Mouse (Mus musculus): Measurements from ENCODE around the gene Fstl4. TPM values are rescaled to one million over a fixed set of nuclear protein-coding genes. Genes with fewer than 3 reads are reported as not detected.

Gene Fstl4
- polyA plus RNA-seq, 1 experiment from 2014 or later, result 0.49 TPM

GRCm38 (mm10) chr11:52904101-52904500, 139.7 kb downstream of the Fstl4 start:
- WGBS, result 87% methylated on average over 5 of the region's 5 CpGs
- no peak overlapping the region for H3K4me2 ChIP-seq (ENCODE audit: low read depth, severe bottlenecking)
- ATAC-seq (ENCODE audit: insufficient number of reproducible peaks, low FRiP score, low TSS enrichment, low read depth) (no peak), DNase-seq (ENCODE audit: low spot score) (no peak)
- no peak overlapping the region for H3K9ac ChIP-seq (ENCODE audit: low read length)
- H3K27ac ChIP-seq (replicated peaks; ENCODE audit: low read depth, low read length), result no peak overlapping the region
- no peaks in the 10 kb centered on the region for H3K27me3 ChIP-seq (ENCODE audit: control insufficient read depth, insufficient read depth, low read length)
- no peaks in the 10 kb centered on the region for H3K4me1 ChIP-seq (ENCODE audit: control insufficient read depth, insufficient read depth, low read length)
- no peak overlapping the region for H3K4me3 ChIP-seq (ENCODE audit: low read depth, low read length)
- no peaks in the 10 kb centered on the region for H3K36me3 ChIP-seq (ENCODE audit: control insufficient read depth, insufficient read depth, low read length)
- no peaks in the 10 kb centered on the region for H3K9me3 ChIP-seq (ENCODE audit: control insufficient read depth, low read length)

DNA sequence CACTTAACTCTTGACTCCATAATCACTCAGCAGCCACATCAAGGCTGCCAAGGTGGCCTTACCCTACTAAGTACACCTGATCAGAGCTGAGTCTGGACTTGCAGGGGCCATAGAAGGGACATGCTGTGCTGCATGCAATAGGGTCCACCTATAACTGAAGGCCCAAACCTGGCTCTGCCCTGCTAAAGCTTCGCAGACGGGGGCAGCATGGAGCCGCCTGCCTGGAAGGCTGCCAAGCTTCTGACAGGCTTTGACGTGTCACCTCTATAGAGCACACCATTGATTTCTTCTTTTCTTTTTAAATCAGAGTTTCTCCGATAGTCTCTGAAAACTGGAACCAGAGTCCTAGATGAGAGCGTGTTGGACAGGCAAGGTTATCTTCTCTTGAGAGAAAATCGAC, 146.4 kb downstream of the Fstl4 start:
- H3K36me3 ChIP-seq (ENCODE audit: control insufficient read depth, insufficient read depth, low read length), result no peaks in the 10 kb centered on the region
- H3K9ac ChIP-seq (ENCODE audit: low read length), result no peak overlapping the region
- H3K27ac ChIP-seq (replicated peaks; ENCODE audit: low read depth, low read length), result no peak overlapping the region
- H3K4me2 ChIP-seq (ENCODE audit: low read depth, severe bottlenecking), result no peak overlapping the region
- DNase-seq (ENCODE audit: low spot score) (peak; percentile 28), ATAC-seq (ENCODE audit: insufficient number of reproducible peaks, low FRiP score, low TSS enrichment, low read depth) (no peak)
- H3K27me3 ChIP-seq (ENCODE audit: control insufficient read depth, insufficient read depth, low read length), result no peaks in the 10 kb centered on the region
- H3K9me3 ChIP-seq (ENCODE audit: control insufficient read depth, low read length), result no peaks in the 10 kb centered on the region
- H3K4me1 ChIP-seq (ENCODE audit: control insufficient read depth, insufficient read depth, low read length), result no peaks in the 10 kb centered on the region
- H3K4me3 ChIP-seq (ENCODE audit: low read depth, low read length), result no peak overlapping the region
- 73% methylated on average over 7 of the region's 7 CpGs for WGBS

DNA sequence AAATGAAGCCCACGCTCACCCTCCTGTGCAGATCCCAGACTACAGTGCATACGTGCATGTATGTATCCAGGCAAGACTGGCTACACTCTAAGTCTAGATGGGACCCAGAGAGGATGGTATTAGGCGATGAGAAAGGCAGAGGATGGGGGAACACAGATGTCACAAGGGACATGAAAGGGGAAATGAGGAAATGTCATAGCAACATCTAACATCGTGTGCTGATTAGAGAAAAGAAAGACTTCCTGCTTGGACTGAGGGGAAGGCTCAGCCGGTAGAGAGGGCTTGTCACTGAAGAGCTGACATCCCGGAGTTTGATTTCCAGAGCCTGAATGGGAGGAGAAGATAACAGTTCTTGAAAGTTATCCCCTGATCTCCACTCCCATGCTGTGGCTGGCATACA, 150.0 kb downstream of the Fstl4 start:
- Histone ChIP-seq H3K4me3 (ENCODE audit: low read depth, low read length) (no peak overlapping the region), H3K4me2 (ENCODE audit: low read depth, severe bottlenecking) (no peak overlapping the region), H3K9me3 (ENCODE audit: control insufficient read depth, low read length) (no peaks in the 10 kb centered on the region), H3K9ac (ENCODE audit: low read length) (no peak overlapping the region), H3K27ac (replicated peaks; ENCODE audit: low read depth, low read length) (no peak overlapping the region), H3K36me3 (ENCODE audit: control insufficient read depth, insufficient read depth, low read length) (no peaks in the 10 kb centered on the region), H3K4me1 (ENCODE audit: control insufficient read depth, insufficient read depth, low read length) (peaks cover 2% of the 10 kb centered on the region), H3K27me3 (ENCODE audit: control insufficient read depth, insufficient read depth, low read length) (no peaks in the 10 kb centered on the region)
- WGBS, result 77% methylated on average over 6 of the region's 6 CpGs
- no peak for ATAC-seq (ENCODE audit: insufficient number of reproducible peaks, low FRiP score, low TSS enrichment, low read depth)
- DNase-seq (ENCODE audit: low spot score), result no peak

- Histone ChIP-seq H3K9ac (ENCODE audit: low read length) (no peak overlapping the region), H3K4me1 (ENCODE audit: control insufficient read depth, insufficient read depth, low read length) (peaks cover 4% of the 10 kb centered on the region), H3K36me3 (ENCODE audit: control insufficient read depth, insufficient read depth, low read length) (no peaks in the 10 kb centered on the region), H3K4me3 (ENCODE audit: low read depth, low read length) (no peak overlapping the region), H3K4me2 (ENCODE audit: low read depth, severe bottlenecking) (no peak overlapping the region), H3K9me3 (ENCODE audit: control insufficient read depth, low read length) (no peaks in the 10 kb centered on the region), H3K27me3 (ENCODE audit: control insufficient read depth, insufficient read depth, low read length) (no peaks in the 10 kb centered on the region), H3K27ac (replicated peaks; ENCODE audit: low read depth, low read length) (no peak overlapping the region)
- DNase-seq (ENCODE audit: low spot score), result no peak
- ATAC-seq (ENCODE audit: insufficient number of reproducible peaks, low FRiP score, low TSS enrichment, low read depth), result no peak
- 80% methylated on average over 2 of the region's 2 CpGs for WGBS
Observed at GRCm38 (mm10) chr11:52915648-52916047, 151.2 kb downstream of the Fstl4 start.

GRCm38 (mm10) chr11:52919231-52919960, 155.0 kb downstream of the Fstl4 start:
- H3K27me3 ChIP-seq (ENCODE audit: control insufficient read depth, insufficient read depth, low read length), result no peaks in the 10 kb centered on the region
- no peak for DNase-seq (ENCODE audit: low spot score)

DNA sequence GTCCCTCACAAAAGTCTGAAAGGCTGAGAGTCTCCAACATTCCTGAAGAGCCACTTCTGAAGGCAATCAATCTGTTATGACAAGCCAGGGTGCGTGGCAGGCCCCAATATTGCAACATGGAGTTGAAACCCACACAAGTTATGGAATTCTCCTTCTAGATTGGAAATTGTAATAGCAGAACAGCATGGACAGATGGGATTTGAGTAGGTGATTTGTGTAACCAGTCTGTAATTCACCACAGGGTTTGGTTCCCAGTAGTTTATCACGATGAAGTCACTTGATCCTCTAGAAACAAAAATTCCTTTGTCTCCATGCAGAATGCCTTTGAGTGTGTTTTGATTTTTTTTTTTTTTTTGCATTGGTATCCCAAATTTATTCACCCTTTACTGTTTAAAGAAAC, 159.8 kb downstream of the Fstl4 start:
- H3K4me1 ChIP-seq (ENCODE audit: control insufficient read depth, insufficient read depth, low read length), result peaks cover 4% of the 10 kb centered on the region
- no peak overlapping the region for H3K4me3 ChIP-seq (ENCODE audit: low read depth, low read length)
- 84% methylated on average over 2 of the region's 2 CpGs for WGBS
- DNase-seq (ENCODE audit: low spot score) (no peak), ATAC-seq (ENCODE audit: insufficient number of reproducible peaks, low FRiP score, low TSS enrichment, low read depth) (no peak)
- no peak overlapping the region for H3K4me2 ChIP-seq (ENCODE audit: low read depth, severe bottlenecking)
- H3K27me3 ChIP-seq (ENCODE audit: control insufficient read depth, insufficient read depth, low read length), result no peaks in the 10 kb centered on the region
- no peaks in the 10 kb centered on the region for H3K36me3 ChIP-seq (ENCODE audit: control insufficient read depth, insufficient read depth, low read length)
- H3K27ac ChIP-seq (replicated peaks; ENCODE audit: low read depth, low read length), result no peak overlapping the region
- H3K9ac ChIP-seq (ENCODE audit: low read length), result no peak overlapping the region
- H3K9me3 ChIP-seq (ENCODE audit: control insufficient read depth, low read length), result no peaks in the 10 kb centered on the region

More at GRCm38 (mm10) chr11:52919231-52919960, 155.0 kb downstream of the Fstl4 start:
- no peak for ATAC-seq (ENCODE audit: insufficient number of reproducible peaks, low FRiP score, low TSS enrichment, low read depth)
- Histone ChIP-seq H3K27ac (replicated peaks; ENCODE audit: low read depth, low read length) (no peak overlapping the region), H3K9ac (ENCODE audit: low read length) (no peak overlapping the region), H3K4me3 (ENCODE audit: low read depth, low read length) (no peak overlapping the region), H3K36me3 (ENCODE audit: control insufficient read depth, insufficient read depth, low read length) (no peaks in the 10 kb centered on the region), H3K4me2 (ENCODE audit: low read depth, severe bottlenecking) (no peak overlapping the region), H3K9me3 (ENCODE audit: control insufficient read depth, low read length) (no peaks in the 10 kb centered on the region), H3K4me1 (ENCODE audit: control insufficient read depth, insufficient read depth, low read length) (peaks cover 4% of the 10 kb centered on the region)
- WGBS, result 49% methylated on average over 15 of the region's 15 CpGs

DNA sequence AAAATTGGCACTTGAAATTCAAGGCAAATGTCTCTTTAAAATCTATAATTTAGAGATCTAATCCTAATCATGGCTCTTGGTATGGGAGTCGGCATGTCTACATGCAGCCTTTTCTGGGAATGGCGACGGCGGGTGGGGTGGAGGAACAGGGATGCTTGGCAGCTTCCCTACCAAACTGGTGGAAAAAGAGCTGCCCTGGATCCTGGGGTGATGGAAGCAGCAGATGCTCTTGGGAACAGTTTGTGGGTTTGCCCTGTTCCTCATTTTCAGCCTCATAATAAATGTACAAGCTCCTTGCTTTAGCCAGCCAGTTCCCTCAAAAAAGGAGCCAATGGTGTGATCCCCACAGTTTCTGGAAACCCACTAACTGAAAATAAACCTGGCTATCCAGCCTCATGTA, 163.9 kb downstream of the Fstl4 start:
- H3K27me3 ChIP-seq (ENCODE audit: control insufficient read depth, insufficient read depth, low read length), result no peaks in the 10 kb centered on the region
- no peaks in the 10 kb centered on the region for H3K36me3 ChIP-seq (ENCODE audit: control insufficient read depth, insufficient read depth, low read length)
- no peaks in the 10 kb centered on the region for H3K9me3 ChIP-seq (ENCODE audit: control insufficient read depth, low read length)
- no peak overlapping the region for H3K4me2 ChIP-seq (ENCODE audit: low read depth, severe bottlenecking)
- no peaks in the 10 kb centered on the region for H3K4me1 ChIP-seq (ENCODE audit: control insufficient read depth, insufficient read depth, low read length)
- no peak for ATAC-seq (ENCODE audit: insufficient number of reproducible peaks, low FRiP score, low TSS enrichment, low read depth)
- H3K9ac ChIP-seq (ENCODE audit: low read length), result no peak overlapping the region
- no peak overlapping the region for H3K4me3 ChIP-seq (ENCODE audit: low read depth, low read length)
- no peak overlapping the region for H3K27ac ChIP-seq (replicated peaks; ENCODE audit: low read depth, low read length)
- no peak for DNase-seq (ENCODE audit: low spot score)
- 95% methylated on average over 4 of the region's 4 CpGs for WGBS

GRCm38 (mm10) chr11:52939336-52940070, 175.1 kb downstream of the Fstl4 start:
- WGBS, result 74% methylated on average over 12 of the region's 12 CpGs
- no peaks in the 10 kb centered on the region for H3K27me3 ChIP-seq (ENCODE audit: control insufficient read depth, insufficient read depth, low read length)
- no peak overlapping the region for H3K4me2 ChIP-seq (ENCODE audit: low read depth, severe bottlenecking)
- no peaks in the 10 kb centered on the region for H3K36me3 ChIP-seq (ENCODE audit: control insufficient read depth, insufficient read depth, low read length)
- H3K9ac ChIP-seq (ENCODE audit: low read length), result no peak overlapping the region
- no peaks in the 10 kb centered on the region for H3K9me3 ChIP-seq (ENCODE audit: control insufficient read depth, low read length)
- no peak overlapping the region for H3K27ac ChIP-seq (replicated peaks; ENCODE audit: low read depth, low read length)
- H3K4me1 ChIP-seq (ENCODE audit: control insufficient read depth, insufficient read depth, low read length), result 0 out of 2 replicates have a peak, but pooled peaks cover 3% of the 10 kb centered on the region
- no peak for ATAC-seq (ENCODE audit: insufficient number of reproducible peaks, low FRiP score, low TSS enrichment, low read depth)
- no peak for DNase-seq (ENCODE audit: low spot score)
- no peak overlapping the region for H3K4me3 ChIP-seq (ENCODE audit: low read depth, low read length)

Data from limb, embryonic 11.5 days (tissue).